Mouse (Mus musculus): ENCODE data around the gene Yjefn3.

DNA sequence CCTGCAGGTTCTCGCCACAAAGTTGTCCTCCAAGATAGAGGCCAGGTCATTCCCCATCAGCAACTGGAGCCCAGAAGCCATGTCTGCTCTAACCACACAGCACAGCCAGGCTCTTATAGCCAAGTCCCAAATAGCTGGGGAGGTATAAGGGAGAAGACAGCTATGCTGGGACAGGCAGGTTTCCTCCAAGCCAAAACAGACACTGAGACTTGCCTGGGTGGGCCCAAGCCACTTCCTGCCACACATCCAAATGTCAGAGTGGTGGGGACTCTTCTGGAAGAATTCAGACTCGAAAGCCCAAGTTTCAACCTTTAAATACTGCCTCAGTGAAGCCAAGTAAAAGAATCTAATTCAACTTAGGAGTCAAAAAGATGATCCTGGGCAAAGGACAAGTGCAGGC, 37.9 kb upstream of the Yjefn3 start:
- TF ChIP-seq POLR2A (IDR thresholded peaks at IDR 0.05; ENCODE audit: low read depth, low read length) (no peak), CTCF (IDR thresholded peaks at IDR 0.05; ENCODE audit: extremely low read depth, insufficient read depth, insufficient read length, insufficient replicate concordance) (no peak)

Data from spleen, adult 2 months (tissue).